Mouse (Mus musculus) lung, adult 2 months (tissue): ENCODE results near the gene Sh3bgrl.

Source experiments
- CTCF ChIP-seq: fragments of 200-500 bp; IDR thresholded peaks from 2 replicates; pipeline ENCODE4 v1.5.1; 2011; ENCODE audit warnings: mild to moderate bottlenecking, low read length, control low read depth; ENCODE audit not compliant: insufficient read depth
- POLR2A ChIP-seq: fragments of 200-500 bp; IDR thresholded peaks from 2 replicates; pipeline ENCODE4 v1.6.1; 2011; ENCODE audit warnings: low read depth, mild to moderate bottlenecking, control low read depth, low read length, borderline replicate concordance; ENCODE audit errors: extremely low read depth

- TF ChIP-seq POLR2A, result no peak
- no peak for TF ChIP-seq CTCF
Measured at GRCm38 (mm10) chrX:109131834-109132233, 36.7 kb downstream of the Sh3bgrl start.
